Mouse (Mus musculus): ENCODE data around the gene Ntm. TPM values are rescaled to one million over a fixed set of nuclear protein-coding genes. Genes with fewer than 3 reads are reported as not detected.

Ntm gene
- total RNA-seq, 2 experiments from 2014 or later: not detected

DNA sequence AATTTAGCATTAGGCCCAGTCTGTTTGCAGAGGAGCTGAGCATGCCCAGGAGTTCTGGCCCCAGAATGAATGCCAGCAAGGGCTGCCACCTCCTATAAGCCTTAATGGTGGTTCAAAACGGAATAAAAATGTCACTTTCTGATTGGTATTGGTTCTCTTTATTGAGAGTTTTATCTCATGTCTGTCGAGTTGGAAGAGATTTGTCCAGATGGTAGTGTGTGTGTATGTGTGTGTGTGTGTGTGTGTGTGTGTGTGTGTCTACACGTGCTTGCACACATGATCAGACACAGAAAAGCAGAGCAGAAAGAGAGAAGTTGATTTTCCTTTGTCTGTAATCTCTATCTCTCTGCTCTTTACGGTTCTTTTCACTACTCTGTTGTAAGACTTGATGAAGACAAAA, 518.9 kb downstream of the Ntm start:
- no peak for ATAC-seq (replicated peaks; ENCODE audit: low FRiP score, poor library complexity, severe bottlenecking)

DNA sequence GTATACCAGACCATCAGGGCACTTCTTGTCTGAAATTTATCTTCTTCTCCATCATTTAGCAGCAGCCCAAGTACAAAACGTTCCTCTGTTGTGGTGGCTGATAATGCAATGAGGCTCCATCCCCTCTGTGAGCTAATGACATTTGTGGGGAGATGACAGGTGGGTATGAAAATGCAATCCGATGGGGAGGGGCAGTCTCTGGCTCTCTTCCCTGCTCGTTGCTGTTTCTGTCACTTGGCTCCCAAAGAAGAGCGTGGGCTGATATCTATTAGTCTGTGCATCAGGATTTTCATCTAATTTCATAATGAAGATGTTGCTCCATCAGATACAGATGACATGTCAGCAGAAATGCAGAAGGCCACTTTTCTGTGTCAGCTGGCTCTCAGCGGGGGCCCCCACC, 523.5 kb downstream of the Ntm start:
- ATAC-seq (replicated peaks; ENCODE audit: low FRiP score, poor library complexity, severe bottlenecking): no peak

DNA sequence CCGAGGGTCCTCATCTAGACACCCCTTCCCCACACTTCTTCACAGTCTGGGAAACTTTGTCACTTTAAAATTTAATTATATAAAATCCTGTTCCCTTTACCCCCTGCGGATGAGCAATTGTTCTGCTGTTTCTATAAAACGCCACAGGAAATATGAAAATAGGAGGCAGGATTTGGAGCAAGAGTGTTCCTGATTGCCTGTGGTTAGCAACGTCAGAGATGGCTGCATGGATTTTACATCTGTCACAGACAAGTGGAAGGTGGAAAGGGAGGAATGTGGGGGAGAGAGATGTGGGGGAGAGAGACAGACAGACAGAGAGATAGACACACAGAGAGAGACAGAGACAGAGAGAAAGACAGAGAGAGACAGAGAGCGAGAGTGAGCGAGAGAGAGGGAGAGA, 528.3 kb downstream of the Ntm start:
- no peak for ATAC-seq (replicated peaks; ENCODE audit: low FRiP score, poor library complexity, severe bottlenecking)

DNA sequence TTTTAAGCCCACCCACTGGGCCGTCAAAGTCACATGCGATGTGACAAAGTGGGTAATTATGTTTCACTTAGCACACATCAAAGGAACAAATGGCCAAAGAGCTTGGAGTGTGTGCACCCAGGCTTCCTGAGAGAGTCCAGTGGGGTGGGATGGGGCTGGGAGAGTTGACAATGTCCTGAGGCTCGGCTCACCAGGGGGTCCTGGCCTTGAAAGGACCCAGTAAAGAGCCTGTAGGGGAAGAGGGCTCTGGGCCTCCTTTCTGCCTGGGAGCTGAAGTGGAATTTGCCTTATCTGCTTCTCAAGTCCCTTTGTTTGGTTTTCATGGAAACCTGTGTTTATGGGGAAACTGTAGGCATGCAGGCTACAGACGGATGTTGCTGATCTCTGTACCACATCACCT, 529.0 kb downstream of the Ntm start:
- no peak for ATAC-seq (replicated peaks; ENCODE audit: low FRiP score, poor library complexity, severe bottlenecking)

DNA sequence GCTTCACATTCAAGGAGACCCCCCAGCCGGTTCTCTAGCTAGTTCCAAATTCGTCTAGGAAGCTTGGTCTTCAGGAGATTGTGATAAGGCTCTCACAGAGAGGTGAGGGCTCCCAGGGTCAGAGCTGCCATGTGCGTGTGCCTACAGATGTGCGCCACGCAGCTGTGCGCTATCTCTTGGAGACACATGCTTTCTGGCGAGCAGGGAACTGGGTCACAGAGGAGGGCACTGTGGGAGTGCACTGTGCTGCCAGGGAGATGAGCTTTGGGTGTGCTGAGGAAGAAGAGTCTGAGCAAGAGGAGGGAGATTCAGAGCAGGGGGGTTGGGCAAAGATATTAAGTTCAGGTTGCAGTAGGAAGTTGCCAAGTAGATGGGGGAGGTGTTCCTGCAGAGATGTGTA, 529.8 kb downstream of the Ntm start:
- ATAC-seq (replicated peaks; ENCODE audit: low FRiP score, poor library complexity, severe bottlenecking): no peak

DNA sequence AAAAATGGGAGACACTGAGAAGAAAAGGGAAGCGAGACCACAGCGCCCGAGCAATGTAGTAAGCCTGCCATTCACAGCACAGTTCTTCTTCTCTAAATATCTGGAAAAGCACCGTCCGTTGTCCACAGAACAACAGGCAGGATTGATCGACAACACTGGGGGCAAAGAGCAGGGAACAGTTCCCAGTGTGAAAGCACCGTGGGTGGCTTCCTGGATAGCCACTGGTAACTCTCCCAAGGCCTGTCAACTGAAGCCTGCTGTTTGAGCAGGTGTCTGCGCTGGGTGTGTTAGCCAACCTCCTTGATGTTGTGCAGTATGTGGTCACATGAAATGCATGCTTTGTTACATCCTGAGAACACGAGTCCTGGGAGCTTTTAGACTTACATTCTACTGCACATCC, 531.4 kb downstream of the Ntm start:
- ATAC-seq (replicated peaks; ENCODE audit: low FRiP score, poor library complexity, severe bottlenecking): no peak

DNA sequence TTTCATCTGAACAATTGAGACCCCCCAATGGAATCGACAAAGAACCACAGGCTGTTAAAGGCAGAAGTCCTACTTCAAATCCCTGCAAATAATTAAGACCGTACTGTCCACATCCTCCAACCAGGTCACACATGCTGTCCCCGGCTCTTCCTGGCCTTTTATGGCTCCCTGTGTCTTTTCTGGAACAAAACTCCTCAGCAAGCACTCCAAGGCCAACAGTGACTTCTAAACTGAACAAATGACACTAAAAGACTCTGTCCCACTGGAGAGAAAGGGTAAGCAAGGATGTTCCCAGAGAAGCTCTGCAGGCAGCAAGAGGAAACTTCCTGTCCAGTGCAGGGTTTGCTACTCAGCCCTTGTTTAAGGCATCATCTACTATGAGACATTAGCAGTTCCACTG, 532.8 kb downstream of the Ntm start:
- ATAC-seq (replicated peaks; ENCODE audit: low FRiP score, poor library complexity, severe bottlenecking): no peak

DNA sequence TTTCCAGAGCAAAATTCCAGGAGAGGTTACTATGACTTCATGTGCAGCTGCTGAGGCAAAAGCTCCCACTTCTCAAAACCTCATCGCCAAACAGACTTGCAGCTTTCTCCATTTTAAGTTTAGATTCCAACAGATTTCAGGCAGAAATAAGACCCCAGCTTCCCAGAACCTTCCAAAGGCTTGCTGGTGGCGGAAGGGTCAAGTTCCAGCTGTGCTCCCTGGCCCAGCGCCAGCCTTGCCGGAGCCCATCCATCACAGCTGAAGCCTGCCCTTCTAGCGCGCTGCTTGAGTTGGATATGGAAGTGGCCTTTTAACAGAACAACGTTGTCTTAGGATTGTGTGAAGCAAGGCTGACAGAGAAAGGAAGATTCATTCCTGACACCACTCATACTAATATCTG, 534.6 kb downstream of the Ntm start:
- ATAC-seq (replicated peaks; ENCODE audit: low FRiP score, poor library complexity, severe bottlenecking): no peak

DNA sequence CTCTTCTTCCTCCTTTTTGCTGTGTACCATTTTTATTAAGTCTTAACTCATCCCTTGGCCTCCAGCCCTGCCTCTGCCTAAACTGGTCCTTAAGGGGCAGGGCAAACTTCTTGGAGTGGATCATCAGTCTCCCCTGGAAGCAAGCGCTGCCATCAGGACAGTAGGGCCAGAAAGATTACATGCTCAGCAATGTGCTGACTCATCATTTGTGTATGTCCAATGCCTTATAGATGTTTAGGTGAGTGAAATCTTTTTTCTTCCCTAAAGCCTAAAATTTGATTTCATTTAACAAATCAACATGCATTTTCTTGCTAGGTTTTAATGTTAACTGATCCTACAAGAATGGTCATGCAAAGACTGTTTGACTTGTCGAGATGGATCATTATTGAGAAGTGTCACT, 536.7 kb downstream of the Ntm start:
- ATAC-seq (replicated peaks; ENCODE audit: low FRiP score, poor library complexity, severe bottlenecking): no peak

DNA sequence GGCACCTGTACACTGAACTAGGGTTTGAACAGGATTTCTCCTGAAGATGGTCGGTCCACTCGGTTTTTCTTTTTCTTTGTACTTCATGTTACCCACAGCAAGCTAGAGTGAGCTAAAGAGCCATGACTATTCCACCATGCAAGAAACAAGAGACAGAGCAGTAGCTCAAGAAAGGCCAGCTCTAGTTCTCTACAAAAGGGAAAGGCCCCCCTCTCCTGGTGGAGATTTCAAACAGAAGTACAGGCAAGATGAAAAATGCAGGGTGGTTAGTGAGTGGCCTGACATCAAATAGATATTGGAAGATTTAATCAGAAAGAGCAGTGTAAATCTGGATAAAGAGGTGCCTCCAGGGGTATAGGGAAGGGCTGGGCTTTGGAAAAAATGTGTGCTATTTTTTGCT, 547.4 kb downstream of the Ntm start:
- ATAC-seq (replicated peaks; ENCODE audit: low FRiP score, poor library complexity, severe bottlenecking): no peak

DNA sequence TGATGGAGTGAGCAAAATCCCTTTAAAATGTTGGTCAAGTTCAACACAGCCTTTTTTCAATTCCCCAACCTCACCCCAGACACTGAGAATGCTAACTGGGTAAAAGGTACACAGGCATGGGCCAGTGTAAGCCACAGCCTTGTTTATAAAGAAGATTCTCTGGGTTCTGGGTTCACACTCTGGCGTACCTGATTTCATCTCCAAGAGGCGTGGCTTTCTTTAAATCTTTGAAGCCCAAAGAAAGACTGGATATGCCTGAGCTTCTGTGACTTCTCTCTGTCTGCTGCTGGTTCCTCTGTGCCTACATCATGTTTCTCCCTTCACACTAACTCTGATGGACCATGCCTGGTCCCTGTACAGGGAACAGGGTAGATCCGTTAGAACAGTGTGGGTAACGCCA, 549.8 kb downstream of the Ntm start:
- no peak for ATAC-seq (replicated peaks; ENCODE audit: low FRiP score, poor library complexity, severe bottlenecking)

DNA sequence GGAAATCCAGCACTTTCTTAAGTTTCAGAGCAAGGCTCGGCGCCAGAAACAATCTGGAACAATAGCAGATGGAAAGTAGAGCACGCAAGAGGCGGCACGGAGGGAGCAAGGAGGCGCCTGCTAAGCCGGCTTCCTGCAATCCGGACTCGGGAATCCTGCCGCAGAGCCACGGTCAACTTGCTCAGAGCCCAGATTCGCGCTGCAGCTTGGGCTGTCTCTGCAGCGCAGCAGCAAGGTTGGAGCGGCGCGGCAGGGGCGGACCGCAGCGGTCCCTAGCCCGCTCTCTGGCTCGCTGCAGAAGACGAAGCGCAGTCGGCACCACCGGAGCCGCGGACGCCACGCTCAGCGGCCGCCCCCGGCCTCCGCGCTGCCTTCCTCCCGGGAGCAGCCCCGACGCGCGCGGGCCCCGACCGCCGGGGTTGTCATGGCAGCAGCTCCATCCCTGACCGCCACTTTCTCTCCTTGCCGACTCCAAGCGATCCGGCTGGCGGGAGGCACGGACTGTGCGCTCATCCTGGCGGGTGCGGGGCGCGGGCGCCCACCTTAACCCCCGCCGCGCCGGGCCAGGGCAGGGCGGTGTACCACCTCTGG, 550.7 kb downstream of the Ntm start:
- no peak for ATAC-seq (replicated peaks; ENCODE audit: low FRiP score, poor library complexity, severe bottlenecking)

DNA sequence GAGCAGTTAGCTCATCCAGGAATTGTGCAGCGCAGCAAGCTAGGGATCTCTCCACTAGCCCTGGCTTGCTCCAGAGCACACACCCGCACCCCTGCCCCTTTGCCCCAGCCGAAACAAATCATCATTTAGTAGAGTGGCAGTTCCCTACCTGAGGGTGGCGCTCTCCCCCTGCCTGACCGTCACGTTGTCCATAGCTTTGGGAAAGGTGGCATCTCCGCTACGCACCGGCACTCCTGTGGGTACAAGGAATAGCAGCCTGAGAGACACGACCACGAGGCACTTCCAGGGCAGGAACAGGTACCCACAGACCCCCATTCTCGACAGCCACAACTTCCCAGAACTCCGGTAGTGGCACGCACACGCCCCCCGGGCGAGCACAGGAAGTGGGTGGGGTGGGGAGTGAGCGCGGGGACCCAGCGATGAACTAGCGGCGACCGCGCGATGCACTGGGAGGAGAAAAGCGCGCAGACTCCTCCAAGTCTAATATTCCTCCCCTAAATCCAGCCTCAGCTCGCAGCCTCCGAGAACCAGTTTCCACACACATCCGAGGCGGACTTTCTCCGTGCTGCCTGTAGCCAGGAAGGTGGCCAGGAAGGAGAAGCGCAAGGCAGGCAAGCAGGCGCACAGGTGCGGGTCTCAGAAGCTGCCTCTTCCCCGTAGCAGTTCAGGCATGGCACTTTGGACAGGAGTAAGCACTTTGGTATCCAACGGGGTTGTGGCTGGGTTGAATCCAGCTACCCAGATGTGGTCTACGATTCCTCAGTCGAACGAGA, 551.3 kb downstream of the Ntm start:
- no peak for ATAC-seq (replicated peaks; ENCODE audit: low FRiP score, poor library complexity, severe bottlenecking)

DNA sequence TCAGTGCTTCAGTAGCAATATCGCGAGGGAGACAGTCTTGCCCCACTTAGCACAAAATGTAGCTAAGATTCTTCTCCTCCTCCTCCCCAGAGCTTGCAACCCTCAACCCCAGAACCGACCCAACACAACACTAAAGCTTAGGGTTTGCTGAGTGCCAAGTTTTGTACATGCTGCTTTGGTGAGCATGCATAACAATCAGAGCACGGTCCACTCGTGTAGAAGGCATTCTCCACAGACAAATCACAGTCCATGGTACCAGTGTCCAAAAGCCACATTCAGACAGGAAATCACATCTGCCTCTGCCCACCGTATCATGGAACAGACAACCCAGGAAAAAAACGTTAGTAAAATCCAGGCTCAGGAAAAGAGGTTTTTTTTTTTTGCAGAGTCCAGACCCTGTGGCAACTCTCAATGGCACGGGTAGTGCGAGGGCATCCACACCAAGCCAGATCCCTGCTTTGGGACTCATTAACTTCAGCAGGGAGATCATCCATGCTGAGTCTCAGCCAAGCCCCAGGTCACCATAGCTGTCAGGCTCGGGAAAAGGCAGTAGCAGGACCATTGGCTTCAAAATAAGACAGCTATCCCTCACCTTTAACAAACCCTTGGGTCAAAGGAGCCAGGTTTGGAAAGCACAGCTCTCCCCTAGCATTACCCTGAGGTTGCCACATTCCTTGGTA, 552.1 kb downstream of the Ntm start:
- no peak for ATAC-seq (replicated peaks; ENCODE audit: low FRiP score, poor library complexity, severe bottlenecking)

DNA sequence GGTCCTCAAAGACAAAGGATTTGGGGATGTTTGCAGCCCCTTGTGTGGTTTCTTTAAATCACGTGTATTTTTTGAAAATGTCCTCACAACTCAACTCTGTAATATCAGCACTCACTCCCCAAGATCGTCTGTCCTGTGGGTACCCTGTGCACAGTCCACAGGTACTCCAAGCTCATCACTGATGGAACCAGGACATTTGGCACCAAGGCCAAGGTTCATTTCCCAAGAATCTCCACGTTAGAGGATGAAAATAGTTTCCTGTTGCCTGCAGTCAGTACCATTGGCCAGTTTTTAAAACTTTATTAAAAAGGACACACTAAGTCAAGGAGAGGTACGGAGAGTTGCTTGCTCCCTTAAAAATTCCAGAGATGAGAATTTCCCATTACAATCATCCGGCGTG, 552.7 kb downstream of the Ntm start:
- no peak for ATAC-seq (replicated peaks; ENCODE audit: low FRiP score, poor library complexity, severe bottlenecking)

DNA sequence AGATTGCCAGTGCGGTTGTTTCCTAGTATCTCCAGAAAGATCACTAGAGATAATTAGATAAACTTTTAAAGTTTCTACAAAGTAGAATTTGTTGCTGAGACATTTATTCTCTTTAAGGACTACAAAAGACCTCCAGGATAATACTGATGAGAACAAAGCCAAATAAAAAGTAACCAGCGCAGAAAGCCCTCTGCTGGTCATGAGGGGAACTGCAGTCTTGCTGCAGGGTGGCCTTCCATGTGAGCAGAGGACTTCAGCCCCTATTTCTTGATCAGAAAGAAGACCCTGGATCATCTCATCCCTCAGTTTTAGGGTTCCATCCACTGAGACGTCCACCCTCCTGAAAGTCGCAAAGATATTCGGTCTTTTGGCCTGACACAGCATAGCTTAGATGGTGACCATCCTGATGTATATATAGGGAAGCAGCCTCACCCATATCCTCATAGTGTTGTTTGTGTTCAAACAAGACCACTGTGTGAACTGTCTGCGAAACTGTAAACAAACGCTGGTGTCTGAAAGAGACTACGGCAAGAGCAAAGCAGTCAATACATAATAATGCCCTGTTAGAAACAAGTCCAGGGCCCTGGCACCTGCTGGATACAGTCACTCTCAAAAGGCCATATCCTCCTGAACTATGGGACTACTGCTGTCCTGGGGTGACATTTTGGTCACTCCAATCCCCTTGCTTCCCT, 553.6 kb downstream of the Ntm start:
- no peak for ATAC-seq (replicated peaks; ENCODE audit: low FRiP score, poor library complexity, severe bottlenecking)

DNA sequence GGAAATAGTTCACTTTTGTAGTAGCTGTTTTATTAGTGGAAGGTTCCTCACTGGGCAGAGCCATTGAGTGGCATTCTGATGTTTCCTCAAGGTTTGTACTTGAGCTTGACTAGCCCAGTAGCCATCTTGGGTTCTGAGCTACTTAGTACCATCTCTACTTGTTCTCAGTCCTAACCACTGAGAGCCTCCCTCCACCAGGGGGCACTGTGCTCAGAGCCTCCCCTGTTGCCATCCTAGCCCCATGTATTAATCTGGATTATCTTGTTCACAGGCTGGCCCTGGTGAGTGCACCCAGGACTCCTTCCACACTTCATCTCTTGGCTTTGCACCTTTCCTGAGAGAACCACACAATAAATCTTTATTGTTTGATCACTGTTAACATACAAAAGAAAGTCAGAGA, 555.0 kb downstream of the Ntm start:
- no peak for ATAC-seq (replicated peaks; ENCODE audit: low FRiP score, poor library complexity, severe bottlenecking)

DNA sequence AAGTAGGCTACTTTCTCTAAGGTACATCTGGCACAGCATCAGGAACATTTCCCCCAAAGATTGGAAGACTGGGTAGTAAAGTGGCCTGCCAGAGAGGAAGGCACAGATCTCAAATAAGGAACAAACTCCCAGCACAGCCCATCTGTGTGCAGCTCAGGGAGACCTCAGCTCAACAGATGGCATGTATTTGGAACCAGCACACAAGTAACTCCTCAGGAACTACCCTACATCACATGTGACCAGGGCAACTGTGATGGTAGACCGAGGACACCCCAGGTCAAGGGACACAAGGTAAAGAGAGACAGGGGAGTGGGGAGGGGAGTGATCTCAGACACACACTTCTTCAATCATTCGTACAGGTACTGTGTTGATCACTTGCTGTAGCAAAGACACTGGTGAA, 556.0 kb downstream of the Ntm start:
- ATAC-seq (replicated peaks; ENCODE audit: low FRiP score, poor library complexity, severe bottlenecking): no peak

DNA sequence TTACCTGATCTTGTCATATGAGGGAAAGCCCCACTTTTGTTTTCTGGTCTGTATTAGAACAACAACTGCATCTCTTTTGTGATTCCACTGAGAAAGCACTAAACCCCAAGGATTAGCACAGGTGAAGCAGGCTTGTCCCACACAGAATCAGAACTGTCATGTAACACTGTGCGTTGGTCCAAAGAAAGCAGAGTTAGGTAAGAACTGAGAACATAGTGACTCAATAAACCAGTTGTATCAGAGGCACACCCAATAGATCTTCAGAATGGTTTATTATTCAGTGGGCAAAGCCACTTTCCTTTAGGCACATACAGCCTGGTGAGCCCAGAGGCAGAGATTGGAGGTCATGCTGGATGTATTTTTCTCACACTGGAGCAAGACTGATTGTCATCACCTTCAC, 556.9 kb downstream of the Ntm start:
- no peak for ATAC-seq (replicated peaks; ENCODE audit: low FRiP score, poor library complexity, severe bottlenecking)

DNA sequence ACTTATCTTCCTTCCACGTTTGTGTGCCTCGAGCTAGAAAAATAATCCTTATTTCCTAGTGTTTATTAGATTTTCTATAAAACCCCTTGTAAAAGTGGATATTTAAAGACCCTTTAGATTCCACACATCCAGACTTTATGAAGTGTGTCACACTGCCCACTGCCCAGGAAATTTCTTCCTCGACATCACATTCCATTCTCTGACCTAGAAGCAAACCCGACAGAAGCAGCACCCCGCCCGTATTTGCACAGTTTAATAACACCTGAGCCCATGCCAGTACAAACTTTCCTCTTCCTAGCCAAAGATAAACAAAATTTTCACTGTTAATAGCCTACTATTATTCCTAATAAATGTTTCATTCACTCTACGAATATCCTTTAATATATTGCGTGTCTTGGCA, 562.8 kb downstream of the Ntm start:
- no peak for ATAC-seq (replicated peaks; ENCODE audit: low FRiP score, poor library complexity, severe bottlenecking)

DNA sequence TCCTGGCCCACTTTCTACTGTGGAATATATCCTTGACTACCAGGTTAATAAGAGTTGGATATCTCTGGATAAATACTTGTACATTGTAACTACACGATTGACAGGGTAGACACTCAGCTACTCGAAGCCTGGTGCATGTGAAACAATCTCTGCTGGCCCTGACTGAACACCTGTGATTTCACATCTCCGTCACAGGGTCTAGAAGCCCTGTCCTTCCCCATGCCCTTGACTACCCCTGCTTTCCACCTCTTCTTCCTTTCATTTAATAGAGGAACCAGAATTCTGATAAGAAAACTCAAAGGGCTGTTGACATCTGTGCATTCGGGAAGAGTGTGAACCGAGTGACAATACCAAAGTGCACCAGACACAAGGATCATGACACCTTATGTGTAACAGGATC, 566.8 kb downstream of the Ntm start:
- ATAC-seq (replicated peaks; ENCODE audit: low FRiP score, poor library complexity, severe bottlenecking): no peak

Data from erythroid progenitor cell, adult 5-6 weeks (primary cell).